Mouse (Mus musculus): ENCODE results near the gene Kcnj12. TPM values are rescaled to one million over a fixed set of nuclear protein-coding genes. Genes with fewer than 3 reads are reported as not detected.

The Kcnj12 gene
- polyA plus RNA-seq, 1 experiment from 2014 or later, result not detected

DNA sequence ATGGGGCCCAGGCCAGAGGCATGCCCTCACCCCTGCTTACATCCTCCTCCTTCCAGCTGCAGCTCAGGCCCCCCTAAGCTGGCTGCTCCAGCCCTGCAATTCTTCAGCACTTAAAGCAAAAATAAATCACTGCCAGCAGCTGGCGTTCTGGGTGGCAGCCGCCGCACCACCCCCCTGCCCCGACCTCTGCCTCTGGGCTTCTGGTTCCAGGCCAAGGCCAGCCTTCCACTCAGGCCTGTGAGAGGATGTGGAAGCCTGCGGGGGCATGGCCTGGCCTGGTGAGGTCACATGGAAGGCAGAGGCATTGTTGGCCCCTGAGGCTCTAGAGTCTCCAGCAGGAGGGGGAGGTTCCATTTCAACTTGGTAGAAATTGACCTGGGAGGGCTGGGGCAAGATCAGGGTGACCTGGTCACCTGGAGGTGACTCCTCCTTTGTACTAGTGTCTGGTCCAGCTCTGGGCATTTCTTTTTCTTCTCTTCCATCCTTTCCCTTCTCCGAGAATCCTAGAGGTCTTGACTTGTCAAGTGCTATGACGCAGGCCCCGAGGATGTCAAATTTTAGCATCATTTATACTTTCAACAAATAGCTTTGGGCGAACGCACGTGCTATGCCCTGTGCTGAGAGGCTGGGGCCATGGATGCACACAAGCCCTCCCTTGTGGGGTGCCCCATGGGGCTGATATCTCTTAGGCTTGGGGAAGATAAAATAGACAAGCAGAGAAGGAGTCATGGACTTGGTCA lies 6.0 kb downstream of the Kcnj12 start:
- Histone ChIP-seq H3K4me2 (ENCODE audit: low read depth, low read length) (no peak overlapping the region), H3K9ac (replicated peaks) (no peak overlapping the region), H3K4me3 (ENCODE audit: low read depth, low read length) (no peak overlapping the region), H3K9me3 (ENCODE audit: low read length) (no peaks in the 10 kb centered on the region), H3K4me1 (ENCODE audit: insufficient read depth) (no peaks in the 10 kb centered on the region), H3K27me3 (ENCODE audit: insufficient read depth, low read length) (peaks cover 24% of the 10 kb centered on the region), H3K27ac (ENCODE audit: low read depth) (no peak overlapping the region), H3K36me3 (replicated peaks; ENCODE audit: insufficient read depth, low read length) (no peaks in the 10 kb centered on the region)
- ATAC-seq (no peak), DNase-seq (no peak)
- WGBS (ENCODE audit: insufficient replicate concordance), result 69% methylated on average over 11 of the region's 11 CpGs
- TF ChIP-seq EP300 (IDR thresholded peaks at IDR 0.05; ENCODE audit: low read depth) (no peak), CTCF (IDR thresholded peaks at IDR 0.05; ENCODE audit: low read depth) (no peak)

DNA sequence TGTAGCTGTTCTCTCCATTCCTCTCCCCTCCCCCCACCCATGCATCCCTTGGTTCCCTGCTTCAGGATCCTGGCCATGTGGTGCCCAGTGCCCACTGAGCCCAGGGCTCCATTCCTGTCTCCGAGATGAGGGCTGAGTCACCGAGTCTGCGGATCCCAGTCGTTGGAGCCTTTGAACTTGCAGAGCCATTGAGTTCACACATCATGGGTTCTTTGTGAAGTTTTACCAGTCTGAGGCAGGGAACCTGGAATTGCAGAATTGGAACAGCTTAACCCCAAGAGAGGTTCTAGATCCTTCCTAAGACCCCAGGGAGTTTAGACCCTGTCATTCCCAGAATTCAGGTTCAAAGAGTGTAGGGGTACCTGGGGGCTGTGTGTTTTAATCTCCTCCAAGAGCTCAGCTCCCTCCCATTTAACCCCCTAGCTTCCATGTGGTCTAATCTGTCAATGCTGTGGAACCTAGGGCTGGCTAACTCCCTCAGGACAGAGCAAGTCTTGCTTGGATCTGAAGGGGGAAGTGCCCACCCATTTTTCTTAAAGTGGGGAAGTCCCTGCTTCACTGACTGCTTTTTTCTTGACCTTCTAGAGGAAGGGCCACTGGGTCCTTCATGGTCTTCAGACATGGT lies 6.9 kb downstream of the Kcnj12 start:
- no peaks in the 10 kb centered on the region for H3K4me1 ChIP-seq (ENCODE audit: insufficient read depth)
- H3K4me3 ChIP-seq (ENCODE audit: low read depth, low read length), result no peak overlapping the region
- no peak overlapping the region for H3K4me2 ChIP-seq (ENCODE audit: low read depth, low read length)
- no peak for DNase-seq
- no peak for ATAC-seq
- no peaks in the 10 kb centered on the region for H3K36me3 ChIP-seq (replicated peaks; ENCODE audit: insufficient read depth, low read length)
- no peak overlapping the region for H3K27ac ChIP-seq (ENCODE audit: low read depth)
- no peak for TF ChIP-seq CTCF (IDR thresholded peaks at IDR 0.05; ENCODE audit: low read depth)
- no peak for TF ChIP-seq EP300 (IDR thresholded peaks at IDR 0.05; ENCODE audit: low read depth)
- H3K9ac ChIP-seq (replicated peaks), result no peak overlapping the region
- peaks cover 16% of the 10 kb centered on the region for H3K27me3 ChIP-seq (ENCODE audit: insufficient read depth, low read length)
- no peaks in the 10 kb centered on the region for H3K9me3 ChIP-seq (ENCODE audit: low read length)
- 63% methylated on average over 4 of the region's 4 CpGs for WGBS (ENCODE audit: insufficient replicate concordance)

DNA sequence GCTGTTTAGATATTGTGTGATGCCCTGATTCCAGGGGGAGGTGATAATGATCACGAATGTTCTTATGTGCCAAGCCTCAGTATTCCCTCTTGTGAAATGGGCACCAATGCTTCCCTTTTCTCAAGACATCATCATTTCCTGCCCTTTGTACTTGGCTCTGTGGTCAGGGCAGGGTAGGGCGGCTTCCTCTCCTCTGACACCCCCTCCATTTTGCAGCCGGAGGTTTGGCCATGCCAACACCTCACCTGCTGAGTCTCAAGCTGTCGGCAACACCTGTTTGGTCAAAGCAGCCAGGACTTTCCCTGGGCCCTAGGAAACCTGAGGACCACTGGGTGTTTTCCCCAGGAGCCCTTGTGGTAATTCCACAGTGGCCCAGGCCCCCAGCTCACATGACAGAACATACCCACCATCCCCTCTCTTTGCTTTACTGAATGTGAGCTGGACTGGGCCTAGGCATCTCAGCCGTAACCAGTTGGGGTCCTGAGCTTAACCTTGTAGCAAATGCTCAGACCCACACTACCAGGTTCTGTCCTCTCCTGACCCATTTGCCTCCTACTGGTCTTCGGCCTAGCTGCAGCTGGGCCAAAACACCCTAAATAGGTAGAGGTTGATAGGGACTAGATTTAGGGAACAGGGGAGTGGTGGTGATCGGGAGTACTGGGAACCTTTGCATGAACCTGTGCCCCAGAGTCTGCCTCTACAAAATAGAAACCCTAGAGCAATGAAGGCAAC lies 7.7 kb downstream of the Kcnj12 start:
- Histone ChIP-seq H3K9me3 (ENCODE audit: low read length) (no peaks in the 10 kb centered on the region), H3K27ac (ENCODE audit: low read depth) (no peak overlapping the region), H3K4me1 (ENCODE audit: insufficient read depth) (no peaks in the 10 kb centered on the region), H3K9ac (replicated peaks) (no peak overlapping the region), H3K4me3 (ENCODE audit: low read depth, low read length) (no peak overlapping the region), H3K36me3 (replicated peaks; ENCODE audit: insufficient read depth, low read length) (no peaks in the 10 kb centered on the region), H3K4me2 (ENCODE audit: low read depth, low read length) (no peak overlapping the region), H3K27me3 (ENCODE audit: insufficient read depth, low read length) (peaks cover 8% of the 10 kb centered on the region; the same call in 1 of the 2 replicates)
- DNase-seq, result no peak
- TF ChIP-seq CTCF (IDR thresholded peaks at IDR 0.05; ENCODE audit: low read depth) (no peak), EP300 (IDR thresholded peaks at IDR 0.05; ENCODE audit: low read depth) (no peak)
- WGBS (ENCODE audit: insufficient replicate concordance), result 75% methylated on average over 7 of the region's 7 CpGs
- no peak for ATAC-seq

DNA sequence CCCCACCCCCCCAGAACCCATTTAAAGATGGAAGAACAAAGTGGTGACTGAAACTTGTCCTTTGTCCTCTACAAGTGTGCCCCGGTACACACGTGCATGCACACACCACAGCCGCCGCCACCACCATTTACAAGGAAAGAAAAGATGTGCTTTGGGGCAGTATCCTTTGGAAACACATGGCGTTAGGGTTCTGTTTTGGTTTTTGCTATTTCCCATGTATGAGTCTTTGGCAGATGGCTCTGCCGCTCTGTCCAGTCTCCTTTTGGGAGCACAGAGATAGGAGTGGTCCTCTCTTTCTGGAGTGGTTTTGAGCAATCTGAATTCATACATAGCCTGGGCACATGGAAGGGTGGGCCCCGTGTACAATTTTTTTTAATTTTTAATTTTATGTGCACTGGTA lies 8.8 kb downstream of the Kcnj12 start:
- no peak overlapping the region for H3K9ac ChIP-seq (replicated peaks)
- DNase-seq (no peak), ATAC-seq (no peak)
- TF ChIP-seq EP300 (IDR thresholded peaks at IDR 0.05; ENCODE audit: low read depth) (no peak), CTCF (IDR thresholded peaks at IDR 0.05; ENCODE audit: low read depth) (no peak)
- no peak overlapping the region for H3K27ac ChIP-seq (ENCODE audit: low read depth)
- no peaks in the 10 kb centered on the region for H3K4me1 ChIP-seq (ENCODE audit: insufficient read depth)
- H3K27me3 ChIP-seq (ENCODE audit: insufficient read depth, low read length), result no peaks in the 10 kb centered on the region
- H3K36me3 ChIP-seq (replicated peaks; ENCODE audit: insufficient read depth, low read length), result no peaks in the 10 kb centered on the region
- no peak overlapping the region for H3K4me3 ChIP-seq (ENCODE audit: low read depth, low read length)
- H3K4me2 ChIP-seq (ENCODE audit: low read depth, low read length), result no peak overlapping the region
- 88% methylated on average over 7 of the region's 7 CpGs for WGBS (ENCODE audit: insufficient replicate concordance)
- H3K9me3 ChIP-seq (ENCODE audit: low read length), result no peaks in the 10 kb centered on the region

DNA sequence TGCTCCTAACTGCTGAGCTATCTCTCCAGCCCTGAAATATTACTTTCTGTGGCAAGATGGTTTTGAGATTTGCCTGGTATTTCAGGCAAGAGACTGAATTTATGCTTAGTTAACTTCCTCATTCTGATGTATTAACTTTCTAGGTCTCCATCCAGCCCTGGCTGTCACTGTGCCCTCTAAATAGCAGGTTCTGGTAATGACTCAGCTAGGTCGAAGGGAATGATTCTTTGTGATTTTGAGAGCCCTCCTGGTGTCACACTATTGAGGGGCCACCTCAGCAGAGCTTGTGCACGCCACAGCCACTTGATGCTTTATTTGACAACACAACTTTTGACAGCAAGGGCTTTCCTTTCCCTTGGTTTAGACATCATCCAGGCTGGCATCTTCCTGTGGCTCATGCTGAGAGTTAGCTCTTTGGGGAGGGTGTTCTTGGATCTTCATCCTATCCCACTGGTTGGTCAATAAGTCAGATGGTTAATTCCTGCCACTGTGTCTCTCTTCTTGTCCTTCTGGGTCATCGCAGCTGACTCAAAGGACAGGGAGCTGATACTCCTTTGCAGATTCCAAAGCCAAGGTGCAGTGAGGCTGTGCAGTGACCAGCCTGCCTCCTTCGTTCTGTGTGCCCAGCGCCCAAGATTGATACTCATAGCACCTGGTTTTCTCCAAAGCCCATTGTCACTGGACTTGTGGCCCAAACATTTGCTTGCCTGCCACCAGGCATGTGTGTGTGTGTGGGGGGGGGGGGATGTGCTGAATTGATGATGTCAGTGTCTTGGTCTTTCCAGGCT lies 9.5 kb downstream of the Kcnj12 start:
- Histone ChIP-seq H3K4me3 (ENCODE audit: low read depth, low read length) (no peak overlapping the region), H3K27me3 (ENCODE audit: insufficient read depth, low read length) (no peaks in the 10 kb centered on the region), H3K36me3 (replicated peaks; ENCODE audit: insufficient read depth, low read length) (no peaks in the 10 kb centered on the region), H3K4me1 (ENCODE audit: insufficient read depth) (no peaks in the 10 kb centered on the region), H3K9me3 (ENCODE audit: low read length) (no peaks in the 10 kb centered on the region), H3K4me2 (ENCODE audit: low read depth, low read length) (no peak overlapping the region), H3K27ac (ENCODE audit: low read depth) (no peak overlapping the region), H3K9ac (replicated peaks) (no peak overlapping the region)
- no peak for TF ChIP-seq EP300 (IDR thresholded peaks at IDR 0.05; ENCODE audit: low read depth)
- TF ChIP-seq CTCF (IDR thresholded peaks at IDR 0.05; ENCODE audit: low read depth), result no peak
- DNase-seq, result no peak
- 58% methylated on average over 5 of the region's 5 CpGs for WGBS (ENCODE audit: insufficient replicate concordance)
- no peak for ATAC-seq

DNA sequence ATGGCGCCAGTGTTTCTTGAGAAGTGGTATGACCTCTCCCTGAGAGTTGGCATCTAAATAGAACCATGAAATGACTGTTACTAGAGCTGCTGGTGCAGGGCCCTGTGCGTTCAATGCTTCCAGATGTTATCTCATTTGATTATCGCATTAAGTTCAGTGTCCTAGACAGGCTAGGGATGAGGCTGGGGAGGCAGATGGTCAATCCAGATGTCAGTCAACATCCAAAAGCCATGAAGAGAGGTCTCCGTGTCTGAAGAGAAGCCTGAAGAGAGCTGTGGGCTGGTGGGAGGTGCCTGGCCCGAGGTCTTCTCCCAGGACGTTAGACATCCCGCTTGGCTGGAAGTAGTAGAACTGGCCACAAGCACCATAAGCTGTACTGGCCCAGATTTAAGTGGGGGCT lies 10.1 kb downstream of the Kcnj12 start:
- no peak overlapping the region for H3K9ac ChIP-seq (replicated peaks)
- TF ChIP-seq CTCF (IDR thresholded peaks at IDR 0.05; ENCODE audit: low read depth) (no peak), EP300 (IDR thresholded peaks at IDR 0.05; ENCODE audit: low read depth) (no peak)
- no peak overlapping the region for H3K27ac ChIP-seq (ENCODE audit: low read depth)
- DNase-seq, result no peak
- no peaks in the 10 kb centered on the region for H3K27me3 ChIP-seq (ENCODE audit: insufficient read depth, low read length)
- no peak overlapping the region for H3K4me2 ChIP-seq (ENCODE audit: low read depth, low read length)
- H3K9me3 ChIP-seq (ENCODE audit: low read length), result no peaks in the 10 kb centered on the region
- no peak for ATAC-seq
- 76% methylated on average over 7 of the region's 7 CpGs for WGBS (ENCODE audit: insufficient replicate concordance)
- H3K36me3 ChIP-seq (replicated peaks; ENCODE audit: insufficient read depth, low read length), result no peaks in the 10 kb centered on the region
- no peaks in the 10 kb centered on the region for H3K4me1 ChIP-seq (ENCODE audit: insufficient read depth)
- H3K4me3 ChIP-seq (ENCODE audit: low read depth, low read length), result no peak overlapping the region

Measured in liver, postnatal 0 days (tissue).